In genomic region chr16:5049182-5049773, GRCm38 (mm10) we compare ENCODE assay signal across 8 mouse cellular contexts. TPM values are rescaled to one million over a fixed set of nuclear protein-coding genes. Genes with fewer than 3 reads are reported as not detected.
DNase-seq lines count a peak whose midpoint lies in the region; ATAC-seq and TF ChIP-seq lines count a peak whose summit lies in the region.

No protein-coding gene starts in this region.

- peak overlapping the region; percentile 92 for H3K27ac ChIP-seq in left cerebral cortex, adult 2 months
- peak overlapping the region; percentile 90 for H3K27ac ChIP-seq in hindbrain, embryonic 16.5 days (ENCODE audit: low read depth, low read length)

- no peak for DNase-seq in left cerebral cortex, adult 2 months (ENCODE audit: extremely low spot score in 1 of 2, low spot score in 2 of 2)
- DNase-seq in left cerebral cortex, postnatal 25 days (ENCODE audit: low spot score in 2 of 2): no peak
- DNase-seq in c-Kit-positive CD71-positive TER-119-negative erythroid progenitor cells, embryonic 14.5 days (ENCODE audit: low read depth): peak; percentile 14
- no peak for DNase-seq in spleen, postnatal 36 days (ENCODE audit: low spot score in 2 of 2)
- no peak for DNase-seq in B cell, adult 2 months
- DNase-seq in spleen, postnatal 4 days (ENCODE audit: low spot score in 2 of 2): no peak

- intact Hi-C loops in left cerebral cortex, adult 2 months (cut with DNase I): no loop called here
- intact Hi-C loops in left cerebral cortex, postnatal 25 days (cut with DNase I): loop anchor here (2.0 kb wide), 1 partner anchor 84 kb away; the partner anchor contains the start of gene Anks3

- no peaks in the 10 kb centered on the region for H3K9me3 ChIP-seq in hindbrain, embryonic 16.5 days (ENCODE audit: control insufficient read depth, low read length)

- H3K4me3 ChIP-seq in left cerebral cortex, adult 2 months: peak overlapping the region; percentile 99
- H3K4me3 ChIP-seq in hindbrain, embryonic 16.5 days (ENCODE audit: low read length): peak overlapping the region; percentile 94

- peaks cover 13% of the 10 kb centered on the region for H3K36me3 ChIP-seq in hindbrain, embryonic 16.5 days (ENCODE audit: control insufficient read depth, insufficient read depth, low read length)

- peak; percentile 65 for ATAC-seq in hindbrain, embryonic 16.5 days
- ATAC-seq in megakaryocyte-erythroid progenitor cell, adult 5-6 weeks (replicated peaks; ENCODE audit: low FRiP score, low TSS enrichment, poor library complexity, severe bottlenecking): peak; percentile 59

- peaks cover 26% of the 10 kb centered on the region for H3K4me1 ChIP-seq in hindbrain, embryonic 16.5 days (ENCODE audit: control insufficient read depth, insufficient read depth, low read depth, low read length)

- no peak for TF ChIP-seq CTCF in left cerebral cortex, adult 2 months (IDR thresholded peaks at IDR 0.05)

- H3K4me2 ChIP-seq in hindbrain, embryonic 16.5 days (ENCODE audit: low read length): peak overlapping the region; percentile 89

- H3K9ac ChIP-seq in hindbrain, embryonic 16.5 days (ENCODE audit: low read depth, low read length): peak overlapping the region; percentile 81

- no peaks in the 10 kb centered on the region for H3K27me3 ChIP-seq in hindbrain, embryonic 16.5 days (replicated peaks; ENCODE audit: control insufficient read depth, insufficient read depth, low read length)

- WGBS in hindbrain, embryonic 16.5 days: under 1% methylated on average over 38 of the region's 38 CpGs

RNA-seq across cellular contexts. Expression of gene Glyr1, which starts 0.4 kb away (rescaled TPM):
- total RNA-seq in left cerebral cortex, adult 2 months (2021): 100 to 1,000 TPM; 139 to 146 TPM
- 100 to 1,000 TPM; 145 to 151 TPM for total RNA-seq in left cerebral cortex, postnatal 25 days (2021)
- polyA plus RNA-seq in hindbrain, embryonic 16.5 days (2015; fragmentation: Nextera tagmentation; extraction: Ambion mirVana): 171 and 192 TPM in 2 replicates
- total RNA-seq in megakaryocyte-erythroid progenitor cell, adult 5-6 weeks (2014; fragmentation: Nextera tagmentation): 68.7 and 80.2 TPM in 2 replicates
- total RNA-seq in megakaryocyte-erythroid progenitor cell, adult 5-6 weeks (2017): 84.7 and 85.2 TPM in 2 replicates

RNA-seq across cellular contexts. Expression of gene Ubn1, which starts 0.6 kb away (rescaled TPM):
- total RNA-seq in left cerebral cortex, adult 2 months (2021): 10 to 100 TPM; 44.1 to 45.3 TPM
- total RNA-seq in left cerebral cortex, postnatal 25 days (2021): 10 to 100 TPM; 43.3 to 48.2 TPM
- 9.0 and 10.4 TPM in 2 replicates for polyA plus RNA-seq in hindbrain, embryonic 16.5 days (2015; fragmentation: Nextera tagmentation; extraction: Ambion mirVana)
- total RNA-seq in megakaryocyte-erythroid progenitor cell, adult 5-6 weeks (2014; fragmentation: Nextera tagmentation): 47.5 and 48.3 TPM in 2 replicates
- 38.4 and 39.8 TPM in 2 replicates for total RNA-seq in megakaryocyte-erythroid progenitor cell, adult 5-6 weeks (2017)

RNA-seq across cellular contexts. Expression of gene Rogdi, which starts 35.9 kb away (rescaled TPM):
- 100 to 1,000 TPM; 209 to 213 TPM for total RNA-seq in left cerebral cortex, adult 2 months (2021)
- total RNA-seq in left cerebral cortex, postnatal 25 days (2021): 100 to 1,000 TPM; 195 to 210 TPM
- polyA plus RNA-seq in hindbrain, embryonic 16.5 days (2015; fragmentation: Nextera tagmentation; extraction: Ambion mirVana): 152 and 171 TPM in 2 replicates
- 3.4 and 24.4 TPM in 2 replicates for total RNA-seq in megakaryocyte-erythroid progenitor cell, adult 5-6 weeks (2014; fragmentation: Nextera tagmentation)
- total RNA-seq in megakaryocyte-erythroid progenitor cell, adult 5-6 weeks (2017): 1.6 and 2.2 TPM in 2 replicates

RNA-seq across cellular contexts. Expression of gene Smim22, which starts 42.2 kb away (rescaled TPM):
- total RNA-seq in left cerebral cortex, adult 2 months (2021): not detected
- total RNA-seq in left cerebral cortex, postnatal 25 days (2021): not detected
- polyA plus RNA-seq in hindbrain, embryonic 16.5 days (2015; fragmentation: Nextera tagmentation; extraction: Ambion mirVana): 4.0 and 4.2 TPM in 2 replicates
- total RNA-seq in megakaryocyte-erythroid progenitor cell, adult 5-6 weeks (2014; fragmentation: Nextera tagmentation): not detected in 2 replicates
- not detected in 2 replicates for total RNA-seq in megakaryocyte-erythroid progenitor cell, adult 5-6 weeks (2017)

RNA-seq across cellular contexts. Expression of gene Sept12, which starts 51.6 kb away (rescaled TPM):
- not detected for total RNA-seq in left cerebral cortex, adult 2 months (2021)
- total RNA-seq in left cerebral cortex, postnatal 25 days (2021): not detected
- not detected in 2 replicates for polyA plus RNA-seq in hindbrain, embryonic 16.5 days (2015; fragmentation: Nextera tagmentation; extraction: Ambion mirVana)
- total RNA-seq in megakaryocyte-erythroid progenitor cell, adult 5-6 weeks (2014; fragmentation: Nextera tagmentation): not detected in 2 replicates
- total RNA-seq in megakaryocyte-erythroid progenitor cell, adult 5-6 weeks (2017): not detected in 2 replicates

Comparison
In these comparisons a context has a peak if more than half of its experiments do, and no peak if none do; other contexts are left out.
1. RNA of gene Rogdi, which starts 35.9 kb away (total RNA-seq): 209 to 213 TPM in left cerebral cortex, adult 2 months and 195 to 210 TPM in left cerebral cortex, postnatal 25 days; 1.6 to 24.4 TPM in megakaryocyte-erythroid progenitor cell, adult 5-6 weeks; every median in the first group is over 4 times any median in the second.